ENCODE assay signal across 7 mouse cellular contexts in genomic region chr17:73107158-73108157, GRCm38 (mm10). TPM values are rescaled to one million over a fixed set of nuclear protein-coding genes. Genes with fewer than 3 reads are reported as not detected.
DNase-seq lines count a peak whose midpoint lies in the region; ATAC-seq lines count a peak whose summit lies in the region.

Gene Lclat1 (plus strand): TSS chr17:73107985.

- H3K9ac ChIP-seq in intestine, embryonic 15.5 days: peak within 1 kb of the TSS; percentile 77

- peak; percentile 93 to 95 for DNase-seq in adrenal gland, adult 18-20 months (ENCODE audit: low spot score in 2 of 2)
- peak; percentile 98 for DNase-seq in embryo, embryonic 11 days
- peak; percentile 90 to 92 for DNase-seq in gastrocnemius, postnatal 36 days
- peak; percentile 96 to 97 for DNase-seq in left cerebral cortex, postnatal 25 days (ENCODE audit: low spot score in 2 of 2)
- DNase-seq in midbrain, embryonic 10.5 days (ENCODE audit: low spot score): peak; percentile 93
- DNase-seq in right cerebral cortex, postnatal 4 days: peak; percentile 92

- peak; percentile 98 for ATAC-seq in intestine, embryonic 15.5 days

- peak within 1 kb of the TSS; percentile 76 for H3K4me2 ChIP-seq in intestine, embryonic 15.5 days (replicated peaks)

- intact Hi-C loops in gastrocnemius, postnatal 36 days (cut with DNase I): no loop called here
- intact Hi-C loops in left cerebral cortex, postnatal 25 days (cut with DNase I): no loop called here

- peak within 1 kb of the TSS; percentile 89 for H3K27ac ChIP-seq in intestine, embryonic 15.5 days
- peak within 1 kb of the TSS; percentile 92 for H3K27ac ChIP-seq in midbrain, embryonic 10.5 days (replicated peaks)

- peaks cover 3% of the 10 kb centered on the region; the same call in 1 of the 2 replicates for H3K4me1 ChIP-seq in intestine, embryonic 15.5 days (replicated peaks)
- peaks cover 20% of the 10 kb centered on the region for H3K4me1 ChIP-seq in midbrain, embryonic 10.5 days

- H3K27me3 ChIP-seq in intestine, embryonic 15.5 days (replicated peaks): no peaks in the 10 kb centered on the region
- no peaks in the 10 kb centered on the region for H3K27me3 ChIP-seq in midbrain, embryonic 10.5 days (ENCODE audit: low read depth, poor library complexity, severe bottlenecking)

- no peaks in the 10 kb centered on the region for H3K36me3 ChIP-seq in intestine, embryonic 15.5 days
- no peaks in the 10 kb centered on the region for H3K36me3 ChIP-seq in midbrain, embryonic 10.5 days

- H3K9me3 ChIP-seq in intestine, embryonic 15.5 days: no peaks in the 10 kb centered on the region
- no peaks in the 10 kb centered on the region for H3K9me3 ChIP-seq in midbrain, embryonic 10.5 days (replicated peaks)

- WGBS in intestine, embryonic 15.5 days: 4% methylated on average over 51 of the region's 51 CpGs
- WGBS in midbrain, embryonic 10.5 days: 8% methylated on average over 51 of the region's 51 CpGs

- peak within 1 kb of the TSS; percentile 79 for H3K4me3 ChIP-seq in intestine, embryonic 15.5 days (replicated peaks)
- H3K4me3 ChIP-seq in midbrain, embryonic 10.5 days: peak within 1 kb of the TSS; percentile 95

RNA-seq across cellular contexts. Expression of gene Lclat1, which starts in this region (rescaled TPM):
- 10 to 100 TPM; 31.1 to 44.3 TPM for total RNA-seq in adrenal gland, adult 18-20 months (2021)
- 10 to 100 TPM; 15.9 to 17.0 TPM for total RNA-seq in gastrocnemius, postnatal 36 days (2021)
- polyA plus RNA-seq in intestine, embryonic 15.5 days (2015; fragmentation: Nextera tagmentation; extraction: Ambion mirVana): 24.2 and 25.0 TPM in 2 replicates
- 10 to 100 TPM; 37.7 to 38.5 TPM for total RNA-seq in left cerebral cortex, postnatal 25 days (2021)
- 9.0 and 9.2 TPM in 2 replicates for polyA plus RNA-seq in midbrain, embryonic 10.5 days (2016; fragmentation: Nextera tagmentation; extraction: Ambion mirVana)

Comparison
In these comparisons a context has a peak if more than half of its experiments do, and no peak if none do; other contexts are left out.
1. Peak in every context shown above with its lines: DNase-seq, ATAC-seq, H3K4me3 ChIP-seq and H3K27ac ChIP-seq.